Mouse (Mus musculus) c-Kit-negative CD71-positive TER-119-positive erythroid progenitor cells, embryonic 14.5 days (primary cell): ENCODE measurements at regions not wholly inside any gene's neighbourhood (a gene's known extent, or its start where the extent isn't known, plus 50 kb on each side); places are given as distances from the start of the nearest gene placed in this dataset.
"Not testable (repeated sequence)": the region's sequence is repeated elsewhere in the genome, so short reads cannot be mapped to it uniquely, and the experiment has no call there.

Experiments
- DNase-seq: peaks from one replicate; pipeline ENCODE4 v3.0.0-alpha.2; 2013; ENCODE audit warnings: low read depth, low spot score

GRCm38 (mm10) chr8:56927166-56927565 is 376.3 kb downstream of the Fbxo8 start:
- DNase-seq: peak; percentile 30

GRCm38 (mm10) chr8:56929076-56929475 is 378.2 kb downstream of the Fbxo8 start:
- DNase-seq: no peak

- no peak for DNase-seq
Observed at GRCm38 (mm10) chr8:56932421-56932820, 381.5 kb downstream of the Fbxo8 start.

GRCm38 (mm10) chr8:56962186-56962585 is 358.6 kb upstream of the Hand2 start:
- DNase-seq: no peak

GRCm38 (mm10) chr8:56970311-56970710 is 350.5 kb upstream of the Hand2 start:
- no peak for DNase-seq

GRCm38 (mm10) chr8:56978994-56979393 is 341.8 kb upstream of the Hand2 start:
- DNase-seq: no peak

GRCm38 (mm10) chr8:56979416-56979815 is 341.4 kb upstream of the Hand2 start:
- DNase-seq: no peak

- DNase-seq: no peak
Observed at GRCm38 (mm10) chr8:57010318-57011024, 310.3 kb upstream of the Hand2 start.

GRCm38 (mm10) chr8:57013813-57014320 is 306.9 kb upstream of the Hand2 start:
- no peak for DNase-seq

GRCm38 (mm10) chr8:57016329-57016728 is 304.5 kb upstream of the Hand2 start:
- DNase-seq: no peak

- not testable (repeated sequence) for DNase-seq
Observed at GRCm38 (mm10) chr8:57028096-57028495, 292.7 kb upstream of the Hand2 start.

GRCm38 (mm10) chr8:57048490-57048889 is 272.3 kb upstream of the Hand2 start:
- DNase-seq: no peak

- no peak for DNase-seq
Observed at GRCm38 (mm10) chr8:57048909-57049308, 271.9 kb upstream of the Hand2 start.

GRCm38 (mm10) chr8:57052661-57053060 is 268.1 kb upstream of the Hand2 start:
- DNase-seq: no peak

GRCm38 (mm10) chr8:57076995-57077394 is 243.8 kb upstream of the Hand2 start:
- no peak for DNase-seq

- DNase-seq: no peak
Observed at GRCm38 (mm10) chr8:57086811-57087210, 234.0 kb upstream of the Hand2 start.

GRCm38 (mm10) chr8:57092403-57092802 is 228.4 kb upstream of the Hand2 start:
- DNase-seq: no peak

GRCm38 (mm10) chr8:57095169-57095568 is 225.6 kb upstream of the Hand2 start:
- DNase-seq: no peak

GRCm38 (mm10) chr8:57110765-57111402 is 209.9 kb upstream of the Hand2 start:
- DNase-seq: not testable (repeated sequence)

- no peak for DNase-seq
Observed at GRCm38 (mm10) chr8:57111403-57111771, 209.4 kb upstream of the Hand2 start.

GRCm38 (mm10) chr8:57113915-57114314 is 206.9 kb upstream of the Hand2 start:
- DNase-seq: no peak

GRCm38 (mm10) chr8:57115303-57115702 is 205.5 kb upstream of the Hand2 start:
- no peak for DNase-seq

GRCm38 (mm10) chr8:57134041-57134440 is 186.7 kb upstream of the Hand2 start:
- DNase-seq: no peak
